Mouse (Mus musculus) embryonic facial prominence, embryonic 14.5 days (tissue): ENCODE data around the gene Fthl17c. TPM values are rescaled to one million over a fixed set of nuclear protein-coding genes. Genes with fewer than 3 reads are reported as not detected.
"Not testable (repeated sequence)": the region's sequence is repeated elsewhere in the genome, so short reads cannot be mapped to it uniquely, and the experiment has no call there.

Experiments
- ATAC-seq: fragments of 200-750 bp; cut with Nextera tagmentation; 2 replicates; pipeline ENCODE4 v1.8.0; 2017; ENCODE audit warnings: low read depth, moderate number of reproducible peaks, moderate TSS enrichment
- DNase-seq: peaks from one replicate; pipeline ENCODE4 v3.0.0-alpha.2; 2015; ENCODE audit warnings: low spot score
- H3K27ac ChIP-seq: fragments of 300-500 bp; sonication (generic); replicated peaks from 2 replicates; pipeline ENCODE4 v1.5.1; 2014; ENCODE audit warnings: low read depth, mild to moderate bottlenecking, low read length, moderate library complexity
- H3K27me3 ChIP-seq: fragments of 300-500 bp; sonication (generic); replicated peaks from 2 replicates; pipeline ENCODE4 v1.6.1; 2014; ENCODE audit warnings: low read length; ENCODE audit not compliant: control insufficient read depth, insufficient read depth
- H3K36me3 ChIP-seq: fragments of 300-500 bp; sonication (generic); 2 replicates; pipeline ENCODE4 v1.6.1; 2014; ENCODE audit warnings: low read length, mixed read lengths; ENCODE audit not compliant: control insufficient read depth, insufficient read depth
- H3K4me1 ChIP-seq: fragments of 300-500 bp; sonication (generic); 2 replicates; pipeline ENCODE4 v1.6.1; 2014; ENCODE audit warnings: antibody characterized with exemption, low read length; ENCODE audit not compliant: control insufficient read depth, insufficient read depth
- H3K4me2 ChIP-seq: fragments of 300-500 bp; sonication (generic); 2 replicates; pipeline ENCODE4 v1.6.1; 2014; ENCODE audit warnings: low read depth, mild to moderate bottlenecking, low read length, moderate library complexity, mixed read lengths
- H3K4me3 ChIP-seq: fragments of 300-500 bp; sonication (generic); 2 replicates; pipeline ENCODE4 v1.5.1; 2014; ENCODE audit warnings: low read depth, mild to moderate bottlenecking, low read length
- H3K9ac ChIP-seq: fragments of 300-500 bp; sonication (generic); 2 replicates; pipeline ENCODE4 v1.6.1; 2014; ENCODE audit warnings: low read depth, mild to moderate bottlenecking, low read length, moderate library complexity, mixed read lengths
- H3K9me3 ChIP-seq: fragments of 300-500 bp; sonication (generic); 2 replicates; pipeline ENCODE4 v1.6.1; 2016; ENCODE audit warnings: low read length; ENCODE audit not compliant: control insufficient read depth
- whole genome bisulfite sequencing: fragments of 180-500 bp; shearing (Covaris S2); extraction: QIAGEN DNeasy Blood & Tissue Kit; methylation state at CpG from one replicate; pipeline ENCODE4 v1.1.7; 2014; 5-methylcytosine and 5-hydroxymethylcytosine counted together
- polyA plus RNA-seq: library from polyadenylated mRNA; unstranded; fragments of >200 nt; fragmentation: Nextera tagmentation; extraction: Ambion mirVana; gene quantifications from 2 replicates; pipeline ENCODE4 v1.2.1, GENCODE M21; 2014

The Fthl17c gene
- not detected in 2 replicates for polyA plus RNA-seq

DNA sequence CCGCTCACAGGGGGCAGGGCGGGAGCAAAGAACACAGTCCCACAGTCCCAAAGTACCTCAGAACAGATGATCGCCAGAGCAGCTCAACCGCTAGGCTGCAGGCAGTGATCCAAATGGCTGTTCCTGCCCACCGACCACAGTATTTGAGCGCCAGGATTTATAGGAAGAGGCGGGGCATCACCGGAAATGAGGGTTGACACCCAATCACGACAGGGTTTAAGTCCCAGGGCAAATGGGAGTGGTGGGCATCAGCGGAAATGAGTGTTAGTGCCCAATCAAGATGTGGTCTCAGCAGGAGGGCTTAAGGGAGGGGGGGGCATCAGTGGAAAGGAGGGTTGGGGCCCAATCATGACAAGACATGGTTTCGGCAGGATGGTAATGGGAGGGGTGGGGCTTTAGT is at the start of gene Fthl17c:
Gene Fthl17c (minus strand): TSS at position 101 of the 400 bp plus-strand sequence.
- H3K9me3 ChIP-seq, H3K4me1 ChIP-seq, H3K36me3 ChIP-seq, H3K9ac ChIP-seq, H3K4me3 ChIP-seq, H3K27ac ChIP-seq, H3K4me2 ChIP-seq, DNase-seq, H3K27me3 ChIP-seq, ATAC-seq: not testable (repeated sequence)
- no CpG with 5 or more reads among the region's 11 CpGs for WGBS

DNA sequence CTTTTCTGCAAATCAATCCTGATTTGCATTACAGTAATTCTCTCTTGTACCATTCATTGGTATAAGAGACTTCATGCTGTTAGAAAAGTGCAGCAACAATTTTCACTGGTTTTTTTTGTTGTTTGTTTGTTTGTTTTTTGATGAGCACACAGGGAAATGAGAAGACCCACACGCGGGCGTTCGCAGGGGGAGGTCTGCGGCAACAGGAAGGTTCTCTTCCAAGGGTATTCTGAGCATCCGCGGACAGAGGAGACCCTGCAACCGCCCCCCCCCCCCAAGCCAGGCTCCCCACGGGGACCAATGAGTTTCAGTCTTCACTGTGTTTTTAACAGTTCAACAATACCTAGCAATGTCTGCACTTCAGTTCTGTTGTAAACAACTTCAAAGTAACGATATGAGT is 43.1 kb upstream of the Fthl17c start:
- H3K27me3 ChIP-seq: no peaks in the 10 kb centered on the region
- no peaks in the 10 kb centered on the region for H3K36me3 ChIP-seq
- no peak overlapping the region for H3K4me2 ChIP-seq
- ATAC-seq: no peak
- no peak overlapping the region for H3K4me3 ChIP-seq
- no peaks in the 10 kb centered on the region for H3K9me3 ChIP-seq
- WGBS: 50% methylated on average over 10 of the region's 10 CpGs
- no peaks in the 10 kb centered on the region for H3K4me1 ChIP-seq
- no peak overlapping the region for H3K27ac ChIP-seq
- H3K9ac ChIP-seq: no peak overlapping the region
- no peak for DNase-seq

DNA sequence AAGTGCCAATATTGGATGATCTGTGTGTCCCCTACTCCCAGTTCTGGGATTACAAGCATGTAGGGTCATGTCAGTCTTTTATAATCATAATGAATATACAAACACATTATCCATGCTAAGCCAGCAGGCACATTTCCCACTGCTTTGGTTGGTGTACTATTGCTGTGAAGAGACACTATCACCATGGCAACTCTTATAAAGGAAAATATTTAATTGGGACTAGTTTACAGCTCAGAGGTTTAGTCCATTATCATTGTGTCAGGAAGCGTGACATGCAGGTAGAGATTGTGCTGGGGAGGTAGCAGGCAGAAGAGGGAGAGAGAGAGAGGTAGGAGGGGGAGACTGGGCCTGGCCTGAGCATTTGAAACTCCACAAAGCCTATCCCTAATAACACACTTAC is 39.7 kb upstream of the Fthl17c start:
- 48% methylated on average over 1 of the region's 1 CpGs for WGBS
- no peaks in the 10 kb centered on the region for H3K4me1 ChIP-seq
- no peak overlapping the region for H3K9ac ChIP-seq
- no peak overlapping the region for H3K4me2 ChIP-seq
- no peak overlapping the region for H3K27ac ChIP-seq
- no peaks in the 10 kb centered on the region for H3K36me3 ChIP-seq
- DNase-seq (no peak), ATAC-seq (no peak)
- H3K27me3 ChIP-seq: no peaks in the 10 kb centered on the region
- no peak overlapping the region for H3K4me3 ChIP-seq
- H3K9me3 ChIP-seq: no peaks in the 10 kb centered on the region

DNA sequence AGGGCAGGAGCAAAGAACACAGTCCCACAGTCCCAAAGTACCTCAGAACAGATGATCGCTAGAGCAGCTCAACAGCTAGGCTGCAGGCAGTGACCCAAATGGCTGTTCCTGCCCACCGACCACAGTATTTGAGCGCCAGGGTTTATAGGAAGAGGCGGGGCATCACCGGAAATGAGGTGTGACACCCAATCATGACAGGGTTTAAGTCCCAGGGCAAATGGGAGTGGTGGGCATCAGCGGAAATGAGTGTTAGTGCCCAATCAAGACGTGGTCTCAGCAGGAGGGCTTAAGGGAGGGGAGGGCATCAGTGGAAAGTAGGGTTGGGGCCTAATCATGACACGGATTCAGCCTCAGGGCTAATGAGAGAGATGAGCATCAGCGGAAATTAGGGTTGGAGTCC is 10.3 kb upstream of the Fthl17c start, which contains the start of gene Fthl17d:
Gene Fthl17d (minus strand): TSS at position 101 of the 400 bp plus-strand sequence.
- ATAC-seq, H3K27ac ChIP-seq, H3K4me3 ChIP-seq, DNase-seq, H3K4me1 ChIP-seq, H3K4me2 ChIP-seq, H3K36me3 ChIP-seq, H3K9ac ChIP-seq, H3K27me3 ChIP-seq, H3K9me3 ChIP-seq: not testable (repeated sequence)
- WGBS: no CpG with 5 or more reads among the region's 9 CpGs

DNA sequence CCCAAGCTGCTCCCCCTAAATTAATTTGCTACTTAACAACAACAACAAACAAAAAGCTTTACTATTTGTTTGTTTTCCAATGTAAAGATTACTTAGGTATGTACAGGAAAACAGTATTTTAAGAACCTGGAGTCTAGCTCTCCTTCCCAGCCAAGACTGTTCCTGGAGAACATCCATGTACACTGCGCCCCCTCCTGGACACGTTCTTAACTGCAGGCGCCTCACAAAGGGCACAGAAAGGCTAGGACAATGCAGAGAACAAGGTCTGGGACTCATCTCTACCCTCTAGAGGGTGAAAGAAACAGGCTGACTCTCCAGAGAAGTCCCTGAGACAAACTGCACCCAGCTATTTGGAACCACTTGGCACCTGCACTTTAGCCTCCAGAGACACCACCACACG is 11.7 kb downstream of the Fthl17c start:
- not testable (repeated sequence) for ATAC-seq, H3K4me3 ChIP-seq, H3K4me2 ChIP-seq, H3K27me3 ChIP-seq, H3K36me3 ChIP-seq, DNase-seq, H3K27ac ChIP-seq, H3K9ac ChIP-seq, H3K9me3 ChIP-seq, H3K4me1 ChIP-seq
- WGBS: 29% methylated on average over 4 of the region's 4 CpGs

DNA sequence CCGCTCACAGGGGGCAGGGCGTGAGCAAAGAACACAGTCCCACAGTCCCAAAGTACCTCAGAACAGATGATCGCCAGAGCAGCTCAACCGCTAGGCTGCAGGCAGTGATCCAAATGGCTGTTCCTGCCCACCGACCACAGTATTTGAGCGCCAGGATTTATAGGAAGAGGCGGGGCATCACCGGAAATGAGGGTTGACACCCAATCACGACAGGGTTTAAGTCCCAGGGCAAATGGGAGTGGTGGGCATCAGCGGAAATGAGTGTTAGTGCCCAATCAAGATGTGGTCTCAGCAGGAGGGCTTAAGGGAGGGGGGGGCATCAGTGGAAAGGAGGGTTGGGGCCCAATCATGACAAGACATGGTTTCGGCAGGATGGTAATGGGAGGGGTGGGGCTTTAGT is 13.5 kb downstream of the Fthl17c start, which contains the start of gene Fthl17b:
Gene Fthl17b (minus strand): TSS at position 101 of the 400 bp plus-strand sequence.
- 87% methylated on average over 3 of the region's 11 CpGs for WGBS

DNA sequence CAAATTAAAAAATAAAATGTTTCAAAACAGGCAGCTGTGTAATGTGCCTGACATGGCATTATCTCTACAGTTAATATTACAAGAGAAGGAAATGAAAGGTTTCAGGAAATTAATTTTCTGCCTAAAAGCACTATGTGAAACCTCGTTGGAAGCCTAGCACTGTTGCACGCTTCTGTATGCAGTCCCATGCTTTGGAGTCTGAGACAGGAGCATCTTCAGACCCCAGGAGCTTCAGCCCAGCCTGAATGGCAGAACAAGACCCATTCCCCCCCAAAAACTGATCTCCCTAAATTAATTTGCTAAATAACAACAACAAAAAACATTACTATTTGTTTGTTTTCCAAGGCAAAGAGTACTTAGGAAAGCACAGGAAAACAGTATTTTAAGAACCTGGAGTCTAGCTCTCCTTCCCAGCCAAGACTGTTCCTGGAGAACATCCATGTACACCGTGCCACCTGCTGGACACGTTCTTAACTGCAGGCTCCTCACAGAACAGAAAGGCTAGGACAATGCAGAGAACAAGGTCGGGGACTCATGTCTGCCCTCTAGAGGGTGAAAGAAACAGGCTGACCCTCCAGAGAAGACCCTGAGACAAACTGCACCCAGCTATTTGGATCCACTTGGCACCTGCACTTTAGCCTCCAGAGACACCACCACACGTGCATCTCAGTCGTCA is 28.1 kb downstream of the Fthl17c start:
- not testable (repeated sequence) for H3K36me3 ChIP-seq, H3K4me2 ChIP-seq, H3K4me1 ChIP-seq, H3K27ac ChIP-seq, H3K9me3 ChIP-seq, H3K4me3 ChIP-seq, H3K27me3 ChIP-seq, ATAC-seq, H3K9ac ChIP-seq
- WGBS: 20% methylated on average over 6 of the region's 7 CpGs
- peak; percentile 76 for DNase-seq

More for the DNA sequence above, 13.5 kb downstream of the Fthl17c start, which contains the start of gene Fthl17b:
- not testable (repeated sequence) for DNase-seq, H3K4me3 ChIP-seq, H3K27ac ChIP-seq, ATAC-seq, H3K9me3 ChIP-seq, H3K36me3 ChIP-seq, H3K9ac ChIP-seq, H3K4me2 ChIP-seq, H3K4me1 ChIP-seq, H3K27me3 ChIP-seq

DNA sequence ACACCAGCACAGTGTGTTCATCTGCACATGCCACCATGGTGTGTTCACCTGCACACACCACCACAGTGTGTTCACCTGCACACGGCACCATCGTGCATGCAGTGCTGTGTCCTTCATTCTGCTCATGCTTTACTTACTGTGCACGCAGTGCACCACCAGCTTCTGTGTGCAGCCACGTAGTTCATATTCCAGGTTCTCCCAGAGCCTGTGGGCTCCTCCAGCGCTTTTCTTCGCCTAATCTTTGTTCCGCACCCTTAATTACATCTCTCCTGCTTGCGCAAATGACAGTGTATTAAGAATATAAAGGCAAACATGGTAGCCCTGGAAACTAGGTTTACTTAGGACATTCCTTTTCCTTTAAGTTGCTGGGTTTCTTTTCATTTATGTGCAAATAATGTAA is 32.3 kb downstream of the Fthl17c start:
- H3K27me3 ChIP-seq: no peaks in the 10 kb centered on the region
- H3K27ac ChIP-seq: no peak overlapping the region
- WGBS: 83% methylated on average over 8 of the region's 8 CpGs
- no peaks in the 10 kb centered on the region for H3K9me3 ChIP-seq
- H3K4me1 ChIP-seq: no peaks in the 10 kb centered on the region
- DNase-seq (no peak), ATAC-seq (no peak)
- no peak overlapping the region for H3K4me2 ChIP-seq
- H3K4me3 ChIP-seq: no peak overlapping the region
- H3K9ac ChIP-seq: no peak overlapping the region
- no peaks in the 10 kb centered on the region for H3K36me3 ChIP-seq

DNA sequence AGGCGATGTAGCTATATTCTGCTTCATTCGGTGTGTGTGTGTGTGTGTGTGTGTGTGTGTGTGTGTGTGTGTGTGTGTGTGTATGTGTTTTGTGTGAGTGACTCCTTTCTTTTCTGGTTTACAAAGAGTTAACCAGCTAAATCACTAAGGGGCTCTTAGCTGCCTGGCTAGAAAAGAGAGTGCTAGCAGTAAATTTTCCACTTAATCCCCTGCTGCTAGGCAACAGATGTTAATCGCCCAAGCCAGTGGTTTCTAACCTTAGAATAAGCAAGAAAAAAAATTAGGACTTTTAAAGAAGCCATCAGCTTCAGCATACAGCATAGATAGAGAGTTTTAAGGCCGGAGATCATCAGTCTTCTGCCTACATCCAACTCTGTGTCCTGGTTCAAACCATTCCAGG is 49.1 kb downstream of the Fthl17c start:
- Histone ChIP-seq H3K9me3 (no peaks in the 10 kb centered on the region), H3K4me2 (no peak overlapping the region), H3K4me1 (no peaks in the 10 kb centered on the region), H3K36me3 (no peaks in the 10 kb centered on the region), H3K27ac (no peak overlapping the region), H3K9ac (no peak overlapping the region), H3K4me3 (no peak overlapping the region), H3K27me3 (no peaks in the 10 kb centered on the region)
- WGBS: 46% methylated on average over 4 of the region's 4 CpGs
- ATAC-seq (no peak), DNase-seq (no peak)
